Mouse (Mus musculus) telencephalon, adult 2 months (tissue): ENCODE results near the gene Ghr.
A peak's percentile ranks its signal among the peaks of the same experiment; 100 is the strongest.

Experiments used
- DNase-seq: peaks from one replicate; pipeline ENCODE4 v3.0.0-alpha.2; 2011; ENCODE audit warnings: low read depth, low spot score

The Ghr gene

DNA sequence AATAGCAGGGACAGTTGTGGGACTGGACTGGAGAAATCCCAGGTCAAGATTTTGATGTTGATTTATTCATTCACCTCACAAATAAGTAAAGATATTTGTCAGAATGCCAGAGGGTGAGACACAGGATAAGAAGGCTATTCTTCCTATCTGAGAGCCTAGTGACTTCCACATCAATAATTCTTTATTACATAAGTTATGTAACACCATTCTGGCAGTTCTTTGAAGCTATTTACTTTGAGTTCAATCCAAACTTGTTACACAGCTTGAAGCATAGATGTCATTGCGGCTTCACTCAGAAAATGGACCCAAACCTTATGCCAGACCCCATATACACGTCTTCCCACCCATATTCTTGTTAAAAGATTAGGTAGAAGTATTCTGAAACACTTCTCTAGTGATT, 133.7 kb downstream of the Ghr start:
- DNase-seq: no peak

DNA sequence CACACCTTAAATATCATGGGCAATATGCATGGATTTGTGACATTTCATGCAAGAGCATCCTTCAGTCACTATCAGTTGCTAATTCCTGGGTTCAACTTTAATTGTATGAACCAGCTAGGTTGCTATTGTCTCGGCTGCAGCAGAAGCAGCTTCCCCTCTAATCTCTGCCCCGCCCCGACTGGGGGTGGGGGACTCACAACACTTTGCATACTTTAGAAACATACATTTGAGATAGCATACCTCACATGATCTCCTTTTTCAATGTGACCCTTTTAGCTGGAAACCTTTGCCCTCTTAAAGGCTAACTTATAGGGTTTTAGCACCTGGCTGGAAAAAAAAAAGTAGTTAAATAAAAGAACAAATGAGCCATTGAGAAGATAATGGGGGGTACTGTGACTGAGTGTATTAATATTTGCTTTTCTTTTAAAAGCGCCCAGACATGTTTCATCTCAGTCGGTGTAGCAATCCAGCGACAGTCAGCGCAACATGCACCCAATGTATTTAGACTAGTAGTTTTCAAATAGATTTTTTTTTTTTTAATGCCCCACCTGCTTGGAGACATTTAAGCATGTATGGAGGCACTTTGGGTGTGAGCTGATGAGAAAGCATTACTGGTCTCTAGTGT, 137.9 kb downstream of the Ghr start:
- DNase-seq: no peak

DNA sequence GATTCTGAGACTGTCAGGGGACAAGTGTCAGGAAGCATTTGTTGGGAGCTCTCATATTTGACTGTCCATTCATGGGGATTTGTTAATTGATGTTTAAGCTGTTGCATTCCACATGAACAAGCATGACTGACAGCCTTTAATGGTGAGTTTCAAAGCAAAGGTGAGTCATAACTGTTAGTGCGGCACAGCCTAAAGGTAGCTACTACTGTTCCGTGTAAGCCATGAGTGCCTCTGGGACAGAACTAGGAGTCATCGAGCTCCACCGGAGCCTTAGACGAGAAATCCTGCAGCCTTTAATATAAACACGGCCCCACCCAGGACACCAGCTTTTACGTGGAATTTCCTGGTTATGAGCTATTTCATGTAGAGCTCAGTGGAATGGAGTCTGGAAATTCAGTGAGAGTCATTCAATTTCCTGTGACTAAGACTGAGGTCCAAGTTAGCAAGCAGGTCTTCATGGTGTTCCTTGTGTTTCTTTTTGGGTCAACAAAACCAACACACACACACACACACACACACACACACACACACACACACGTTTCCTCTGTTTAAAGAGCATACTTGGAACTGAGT, 138.8 kb downstream of the Ghr start:
- no peak for DNase-seq

DNA sequence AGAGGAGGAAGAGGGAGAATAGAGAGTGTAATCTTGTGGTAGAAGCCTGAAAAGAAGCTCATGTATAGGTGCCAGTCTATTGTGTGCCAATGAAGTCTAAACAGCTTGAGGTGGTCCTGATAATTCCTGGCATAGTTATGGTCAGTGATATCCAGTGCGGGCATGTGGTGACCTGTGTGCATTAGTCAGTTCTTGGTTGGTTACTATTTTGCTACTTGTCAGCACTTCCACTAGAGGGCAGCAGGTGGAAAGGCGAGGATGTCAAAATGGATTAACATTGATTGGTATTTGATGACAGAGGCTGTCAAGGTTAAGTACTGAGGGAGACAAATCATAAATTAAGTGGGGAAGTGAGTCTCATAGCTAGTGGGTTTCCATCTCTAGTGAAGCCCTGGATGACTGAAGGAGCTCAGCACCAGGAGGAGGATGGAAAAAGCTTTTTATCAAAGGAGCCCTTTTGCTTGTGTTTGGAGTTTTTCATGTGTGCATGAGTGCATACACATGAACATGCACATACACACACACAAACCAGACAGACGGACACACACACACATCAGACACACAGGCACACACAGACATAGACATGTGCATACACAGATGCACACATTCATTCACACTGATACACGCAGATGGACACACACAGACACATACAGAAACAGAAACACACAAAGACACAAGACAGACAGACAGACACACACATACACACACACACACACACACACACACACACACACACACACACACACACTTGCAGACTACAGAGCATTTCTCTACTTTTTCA, 141.6 kb downstream of the Ghr start:
- no peak for DNase-seq

DNA sequence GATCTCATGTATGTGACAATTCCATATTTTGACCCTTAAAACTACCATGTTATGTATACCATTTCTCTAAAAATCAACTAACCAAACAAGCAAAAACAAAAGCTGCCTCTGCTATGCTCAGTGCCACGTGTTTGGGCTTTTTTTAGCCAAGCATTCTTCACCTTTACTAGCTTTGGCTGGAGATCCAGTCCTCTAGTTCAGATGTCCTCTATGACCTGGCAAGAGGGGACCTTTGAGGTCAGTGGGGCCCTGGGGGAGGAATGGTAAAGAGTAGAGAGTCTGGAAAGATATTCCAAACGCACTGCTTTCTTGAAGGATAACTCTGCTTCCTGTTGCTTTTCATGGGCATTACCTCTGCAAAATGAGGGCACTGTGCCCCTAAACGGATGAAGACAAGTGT, 145.9 kb downstream of the Ghr start:
- DNase-seq: no peak

DNA sequence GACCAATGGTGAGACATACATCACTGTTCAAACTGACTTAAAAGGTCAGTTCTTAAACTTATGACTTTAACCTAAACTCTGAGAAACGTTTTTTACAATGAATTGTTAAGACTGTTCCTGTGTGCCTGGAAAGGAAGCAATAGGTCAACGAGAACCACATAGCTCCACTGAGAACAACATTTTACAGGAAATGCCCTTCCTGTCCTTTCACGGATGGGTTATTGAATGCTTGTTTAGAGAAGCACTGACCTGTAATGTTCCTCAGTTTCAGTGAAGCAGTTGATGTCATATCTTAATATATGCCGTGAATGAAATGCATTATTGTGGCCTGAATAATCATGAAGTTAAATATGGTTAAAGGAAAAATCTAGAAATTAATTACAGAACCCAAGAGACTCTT, 147.7 kb downstream of the Ghr start:
- DNase-seq: no peak

DNA sequence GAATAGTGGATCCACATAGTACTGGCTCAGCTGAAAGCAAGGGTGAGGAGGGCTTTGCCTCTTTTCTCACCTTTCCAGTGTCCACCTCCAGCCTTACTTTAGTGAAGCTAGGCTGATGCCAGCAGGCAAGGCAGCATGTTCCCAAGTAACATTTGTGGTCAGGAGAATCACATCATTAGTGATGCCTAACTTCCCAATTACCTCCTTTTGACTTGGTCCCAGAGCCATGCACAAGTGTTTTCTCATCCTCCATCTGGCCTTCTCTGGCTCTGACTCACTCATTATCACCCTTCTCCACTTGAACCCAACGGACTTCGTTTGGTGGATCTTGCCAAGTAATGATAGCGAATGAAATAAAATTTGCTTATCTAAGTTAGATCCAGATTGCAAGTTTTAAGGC, 148.8 kb downstream of the Ghr start:
- no peak for DNase-seq

DNA sequence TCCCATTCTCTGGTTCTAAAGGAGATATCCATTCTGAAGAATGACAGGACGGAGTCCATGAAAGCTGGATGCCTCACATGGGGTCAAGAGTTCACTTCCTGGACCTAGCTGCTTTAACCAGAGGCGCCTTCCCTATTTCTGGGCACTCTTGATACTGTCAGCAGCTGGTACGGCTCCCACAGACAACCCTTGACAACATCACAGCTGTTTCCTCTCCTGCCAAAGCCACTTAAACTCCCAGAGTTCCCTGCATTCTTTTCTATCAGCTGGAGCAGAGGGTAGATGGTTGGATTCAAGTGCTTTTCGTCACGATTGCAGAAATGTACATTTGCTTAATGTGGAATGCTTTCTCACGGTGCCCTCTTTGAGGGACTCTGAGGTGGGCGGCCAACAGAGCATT, 150.0 kb downstream of the Ghr start:
- DNase-seq: no peak

DNA sequence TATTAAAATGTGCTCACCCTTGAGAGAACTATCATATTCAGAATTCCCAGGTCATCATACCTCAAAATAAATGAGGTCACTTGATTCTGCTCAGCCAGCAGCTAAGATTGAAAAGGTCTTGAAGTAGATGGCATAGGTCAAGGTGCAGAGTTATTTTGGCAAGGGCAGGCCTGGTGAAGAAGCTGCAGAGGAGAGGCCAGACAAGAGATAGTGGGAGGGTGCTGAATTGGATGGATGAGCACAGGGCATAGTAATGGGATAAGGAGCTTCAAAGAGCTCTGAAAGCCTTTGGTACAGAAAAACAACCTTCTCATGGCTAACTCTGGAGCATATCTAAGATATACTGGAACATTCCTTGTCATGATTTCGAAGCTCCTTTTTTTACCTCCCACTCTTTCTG, 150.5 kb downstream of the Ghr start:
- DNase-seq: no peak

DNA sequence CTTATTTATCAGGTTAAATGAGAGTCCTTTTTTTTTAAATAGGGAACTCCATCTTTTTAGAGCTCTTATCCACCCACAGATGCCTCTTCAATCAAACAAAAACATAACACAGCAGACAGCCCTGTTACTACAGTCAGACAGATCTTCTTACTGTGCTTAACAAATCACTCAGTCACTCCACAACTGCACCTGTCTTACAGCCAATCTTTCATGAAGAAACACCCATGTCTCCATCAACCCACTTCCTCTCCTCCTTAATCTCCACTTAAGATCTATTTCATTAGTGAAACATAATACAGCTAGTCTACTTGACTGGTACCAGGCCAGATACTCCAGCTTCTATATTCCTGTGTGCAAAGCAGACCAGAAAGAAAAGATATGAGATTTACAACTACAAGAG, 153.9 kb downstream of the Ghr start:
- DNase-seq: no peak

DNA sequence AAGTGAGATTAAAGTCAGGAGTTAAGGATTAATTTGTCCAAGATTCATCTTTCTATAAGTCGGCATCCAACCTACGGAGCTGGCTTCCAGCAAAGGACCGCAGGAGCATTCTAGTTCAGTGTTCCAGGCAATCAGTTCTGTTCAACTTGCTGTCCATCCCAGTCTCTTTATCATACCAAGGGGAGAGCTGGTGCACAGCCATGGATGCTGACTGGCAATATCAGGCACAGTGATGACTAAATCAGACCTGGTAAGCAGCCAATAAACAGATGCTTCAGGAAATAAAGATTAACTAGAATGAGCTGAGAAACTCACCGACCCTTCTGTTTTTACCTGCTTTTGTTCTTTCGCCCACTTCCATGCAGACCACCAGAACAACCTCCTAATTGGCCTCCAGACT, 154.3 kb downstream of the Ghr start:
- DNase-seq: no peak

DNA sequence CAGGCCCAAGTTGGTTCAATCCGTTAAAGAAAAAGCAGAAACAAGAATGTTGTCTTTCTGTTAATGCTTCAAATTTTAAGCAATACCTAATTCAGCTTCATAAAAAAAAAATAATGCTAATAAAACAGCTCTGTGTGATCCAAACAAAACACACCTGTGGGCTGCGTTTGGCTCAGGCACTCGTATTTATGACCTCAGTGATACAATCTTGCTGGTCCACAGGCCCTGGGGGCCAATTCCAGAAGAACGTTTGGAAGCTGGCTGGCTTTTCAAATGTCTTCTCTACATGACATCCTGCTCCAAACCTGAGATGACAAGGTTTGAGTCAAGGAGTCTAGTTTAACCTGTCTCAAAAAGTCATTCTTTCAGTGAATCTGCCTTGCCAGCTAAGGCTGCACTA, 156.9 kb downstream of the Ghr start:
- DNase-seq: no peak

DNA sequence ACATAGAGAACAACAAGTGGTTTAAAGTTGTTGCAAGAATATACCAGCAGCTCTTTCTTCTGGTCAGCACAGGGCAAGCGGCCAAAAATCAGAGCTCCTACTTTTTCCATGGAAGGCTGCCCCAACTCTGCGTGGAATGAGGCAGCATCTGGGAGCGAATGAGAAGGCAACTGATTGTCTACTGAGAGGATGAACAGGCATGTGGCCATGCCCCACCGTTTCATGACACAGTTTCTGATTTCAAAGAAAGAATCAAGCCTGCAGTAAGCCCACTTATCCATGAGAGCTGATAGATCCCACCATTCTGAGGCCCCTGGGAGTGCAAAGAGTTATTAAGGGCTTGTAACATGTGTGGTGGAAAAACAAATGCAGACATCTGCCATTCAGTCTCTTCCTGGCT, 160.1 kb downstream of the Ghr start:
- DNase-seq: no peak

DNA sequence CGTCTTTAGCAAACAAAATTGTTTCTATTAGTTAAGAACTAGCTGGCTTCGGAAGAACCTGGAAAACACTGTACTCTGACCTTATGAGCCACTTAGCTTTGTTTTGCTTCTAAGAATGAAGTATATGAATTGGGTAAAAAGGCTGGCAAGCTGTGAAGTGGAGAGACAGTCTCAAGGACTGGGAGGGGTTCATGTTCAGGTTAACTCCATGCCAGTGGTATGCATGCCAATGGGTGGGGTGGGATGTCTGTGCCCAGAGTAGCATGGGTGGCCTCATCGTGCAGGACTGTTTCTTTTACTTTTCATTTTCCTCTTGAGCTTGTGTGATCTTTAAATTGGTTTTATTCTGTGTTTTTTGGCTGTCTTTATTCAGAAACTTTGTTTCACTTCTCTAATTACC, 165.6 kb downstream of the Ghr start:
- no peak for DNase-seq

DNA sequence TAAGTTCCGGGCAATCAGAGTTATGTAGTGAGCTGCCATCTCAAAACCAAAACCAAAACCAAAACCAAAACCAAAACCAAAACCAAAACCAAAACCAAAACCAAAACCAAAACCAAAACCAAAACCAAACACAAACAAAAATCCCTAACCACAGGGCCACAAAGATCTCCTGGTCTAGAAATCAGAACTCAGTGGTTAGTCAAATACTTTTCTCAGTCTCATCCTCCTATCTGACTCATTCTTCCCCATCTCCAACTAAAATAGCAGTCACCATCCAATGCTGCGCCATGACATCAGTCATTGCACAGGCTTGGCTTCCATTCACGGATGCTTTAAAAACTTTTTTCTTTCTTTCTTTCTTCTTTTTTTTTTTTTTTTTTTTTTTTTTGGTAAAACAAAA, 170.2 kb downstream of the Ghr start:
- no peak for DNase-seq

DNA sequence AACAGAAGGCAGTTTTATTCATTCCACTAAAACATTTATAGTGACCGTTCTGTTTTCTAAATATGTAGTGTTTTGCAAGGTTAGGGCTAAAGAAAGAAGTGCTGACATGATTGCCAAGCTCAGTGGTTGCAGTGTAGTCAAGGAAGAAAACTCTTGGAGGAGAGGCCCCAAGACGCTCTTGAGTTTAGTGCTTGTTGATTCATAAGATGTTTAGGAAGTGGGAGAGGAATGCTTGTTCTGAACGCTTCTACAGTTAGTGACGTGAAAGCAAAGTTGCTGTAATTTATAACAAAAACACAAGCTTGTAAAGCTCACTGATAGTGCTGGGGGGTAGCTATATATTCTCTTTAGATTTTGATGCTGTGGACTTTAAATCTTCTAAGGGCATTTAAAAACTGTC, 174.8 kb downstream of the Ghr start:
- no peak for DNase-seq

DNA sequence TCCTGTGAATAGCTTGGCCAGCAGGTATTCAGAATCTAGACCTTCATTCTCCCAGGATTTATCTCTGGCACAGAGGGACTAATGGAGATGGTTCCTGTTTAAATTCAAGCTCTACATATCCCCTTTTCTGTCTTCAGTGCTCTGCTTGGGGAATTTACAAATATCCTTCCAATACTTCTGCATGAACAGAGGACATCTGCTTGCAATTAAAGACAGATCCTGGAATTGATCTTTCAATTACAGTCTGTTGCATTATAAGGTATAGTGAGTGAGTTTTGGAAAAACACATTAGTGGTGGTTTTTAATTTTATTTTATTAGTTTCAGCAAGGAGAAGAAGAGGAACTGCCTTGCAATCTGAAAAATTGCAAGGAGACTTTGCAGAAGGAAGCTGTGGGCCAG, 184.1 kb downstream of the Ghr start:
- no peak for DNase-seq

DNA sequence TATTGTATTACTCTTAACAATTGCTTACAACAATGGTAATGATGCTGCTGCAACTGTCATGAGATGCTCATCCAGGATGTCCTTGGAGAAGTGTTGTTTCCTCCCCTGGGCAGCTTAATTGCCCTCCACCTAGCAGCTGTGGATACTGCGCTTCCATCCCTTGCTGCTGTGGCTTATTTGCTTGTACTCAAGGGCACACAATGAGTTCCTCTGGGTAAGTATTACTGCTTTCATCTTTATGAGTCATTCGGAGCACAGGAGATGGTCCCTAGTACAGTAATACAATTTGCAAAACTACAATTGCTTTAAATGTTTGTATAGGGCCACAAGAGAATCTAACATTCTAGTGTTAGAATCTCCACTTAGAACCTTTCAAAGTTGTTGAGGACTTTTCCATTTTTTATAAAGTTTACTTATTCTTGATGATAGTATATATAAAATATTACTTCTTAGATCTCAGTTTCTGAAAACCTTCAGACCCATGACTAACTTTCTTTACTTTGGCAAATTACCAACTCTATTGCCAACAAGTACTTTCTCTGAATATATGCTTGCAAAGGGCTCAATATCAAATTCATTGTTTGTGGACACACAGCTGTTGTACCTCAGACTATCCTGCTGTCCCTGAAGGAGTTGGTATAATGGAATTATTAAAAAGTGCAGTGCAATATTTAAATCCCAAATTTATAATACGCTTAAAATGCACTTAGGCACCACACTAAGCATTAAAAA, 185.8 kb downstream of the Ghr start:
- no peak for DNase-seq

DNA sequence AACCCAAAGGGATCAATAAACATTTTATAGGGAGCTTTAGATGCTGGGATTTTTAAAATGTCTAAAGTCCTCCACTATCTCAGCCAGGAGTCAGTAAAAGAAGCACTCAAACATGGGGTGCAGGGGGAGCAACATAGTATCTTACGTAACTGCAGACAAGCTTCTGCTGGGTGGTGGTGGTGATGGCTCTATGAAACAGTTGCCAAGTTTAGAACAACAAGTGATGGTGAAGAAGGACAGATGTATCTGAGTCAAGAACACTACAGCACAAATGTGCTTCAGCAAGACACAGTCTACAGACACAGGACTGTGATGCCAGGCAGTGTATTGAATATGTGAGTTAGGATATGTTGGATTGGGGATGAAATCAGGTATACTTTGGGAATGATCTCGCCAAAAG, 187.1 kb downstream of the Ghr start:
- DNase-seq: no peak

DNA sequence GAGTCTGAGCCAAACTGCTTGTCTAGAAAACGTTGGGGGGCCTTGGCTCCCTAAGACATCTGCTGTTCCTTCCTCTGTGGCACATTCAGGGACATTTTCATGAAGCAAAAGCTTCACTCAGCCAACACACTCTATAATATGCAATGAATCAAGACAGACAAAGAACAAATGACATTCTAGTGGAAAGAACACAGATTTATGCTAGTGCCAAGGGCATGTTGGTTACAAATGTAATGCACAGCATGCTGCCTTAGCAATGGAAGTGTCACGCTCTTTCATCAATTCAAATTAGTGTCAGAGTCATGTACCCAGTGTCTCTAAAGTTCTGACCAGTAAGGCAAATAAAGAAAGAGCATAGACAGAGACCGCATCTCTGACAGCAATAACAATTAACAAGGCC, 187.6 kb downstream of the Ghr start:
- DNase-seq: no peak

DNA sequence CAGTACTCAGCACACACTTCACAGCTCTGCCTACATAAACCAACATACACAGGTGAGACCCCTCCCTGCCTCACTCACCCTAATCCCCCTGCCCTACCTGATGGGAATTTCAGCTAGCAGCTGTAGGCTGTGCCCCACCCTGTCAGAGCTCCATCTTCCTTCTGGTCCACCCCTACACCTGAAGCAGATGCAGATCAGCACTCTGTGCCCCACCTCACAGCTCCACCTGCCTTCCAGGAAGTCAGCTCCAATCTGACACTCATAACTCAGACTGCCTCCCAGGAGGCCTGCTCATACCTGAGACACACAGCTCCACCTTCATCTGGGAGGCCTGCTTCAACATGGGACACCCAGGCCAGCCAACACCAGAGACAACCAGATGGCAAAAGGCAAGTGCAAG, 192.6 kb downstream of the Ghr start:
- DNase-seq: no peak

DNA sequence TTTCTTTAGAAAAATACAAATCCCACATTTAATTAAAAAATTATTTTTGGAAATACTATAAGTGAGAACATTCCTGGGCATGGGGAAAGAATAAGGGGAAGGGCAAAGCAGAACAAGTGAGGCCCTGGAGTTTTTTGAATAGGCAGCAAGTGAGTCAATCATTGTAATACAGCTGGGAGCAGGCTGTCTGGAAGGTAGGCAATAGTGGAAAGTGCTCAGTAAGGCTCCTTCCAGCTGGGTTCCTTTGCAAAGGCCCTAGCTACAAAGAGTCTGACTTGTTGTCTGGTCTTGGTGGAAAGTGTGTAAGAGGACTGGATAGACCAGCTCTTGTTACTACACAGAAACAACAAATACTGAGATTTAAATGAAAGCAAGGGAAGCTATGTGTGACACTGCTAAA, 194.3 kb downstream of the Ghr start:
- DNase-seq: no peak

DNA sequence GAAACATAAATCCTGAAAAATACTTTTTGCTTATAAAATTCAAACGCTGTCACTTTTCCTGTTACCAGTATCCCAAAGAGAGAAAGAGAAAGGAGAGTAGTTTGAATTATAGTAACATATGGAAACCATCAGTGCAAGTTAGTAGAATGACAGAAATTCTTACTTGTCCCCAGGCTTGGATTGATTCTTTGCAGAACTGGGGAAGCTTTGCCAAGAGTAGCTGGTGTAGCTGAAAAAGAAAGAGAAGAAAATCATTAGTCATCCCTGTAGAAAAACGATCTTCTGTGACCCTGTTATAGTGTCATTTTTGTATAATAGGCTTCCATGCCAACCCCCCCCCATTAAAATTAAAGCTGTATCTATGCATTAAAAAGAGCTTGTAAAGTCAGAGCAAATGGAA, 194.8 kb downstream of the Ghr start:
- DNase-seq: peak; percentile 1
